In the genomic region with DNA sequence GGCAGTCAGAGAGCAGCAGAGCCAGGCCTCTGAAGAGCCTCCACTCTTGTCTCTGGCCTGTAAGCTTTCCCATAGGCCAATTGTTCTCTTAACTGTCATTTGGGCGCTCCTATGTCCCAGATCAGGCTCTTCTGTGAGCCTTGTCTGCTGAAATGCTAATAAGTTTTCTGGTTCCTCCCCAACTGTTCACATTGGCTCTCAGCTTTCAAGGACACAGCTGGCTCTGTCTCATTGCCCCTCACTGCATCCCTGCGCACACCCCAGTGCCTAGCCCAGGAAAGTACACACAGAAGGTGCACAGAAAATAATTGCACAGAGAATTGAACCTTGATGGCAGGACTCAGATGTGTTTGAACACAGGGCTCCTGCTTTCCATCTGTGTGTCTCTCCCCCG, we compare ENCODE assay signal across 15 mouse cellular contexts. TPM values are rescaled to one million over a fixed set of nuclear protein-coding genes. Genes with fewer than 3 reads are reported as not detected.
A peak's percentile ranks its signal among the peaks of the same experiment; 100 is the strongest.
DNase-seq lines count a peak whose midpoint lies in the region; ATAC-seq and TF ChIP-seq lines count a peak whose summit lies in the region.
"Had no signal": no experiment of that assay in that cellular context is flagged by ENCODE, and none has a peak within 500 bp of the region (broad histone marks: within the 10 kb centered on the region; RNA-seq: fewer than 3 reads in every experiment).

No protein-coding gene starts in this region.

- 0 out of 2 replicates have a peak overlapping the region, but pooled peaks have one; percentile 29 for H3K9ac ChIP-seq in lung, embryonic 16.5 days (ENCODE audit: low read length)
- peak overlapping the region; percentile 12; the same call in 1 of the 2 replicates for H3K9ac ChIP-seq in midbrain, embryonic 11.5 days (ENCODE audit: low read length)

- no peak overlapping the region for H3K4me2 ChIP-seq in lung, embryonic 16.5 days (ENCODE audit: low read depth, low read length)
- H3K4me2 ChIP-seq in midbrain, embryonic 11.5 days = no peak overlapping the region

- DNase-seq in lung, adult 2 months = no peak
- DNase-seq in embryonic facial prominence, embryonic 10.5 days (ENCODE audit: low spot score) = no peak
- DNase-seq in midbrain, embryonic 11.5 days (ENCODE audit: low spot score, missing footprints) = no peak
- DNase-seq in right cerebral cortex, postnatal 36 days (ENCODE audit: low spot score in 2 of 2) = no peak
- no peak for DNase-seq in layer of hippocampus, adult 8-10 months (ENCODE audit: low spot score in 2 of 2)
- DNase-seq: cerebellum, postnatal 36 days; heart, postnatal 36 days; kidney, postnatal 36 days; thymus, adult 18-20 months had no signal

- WGBS in lung, embryonic 16.5 days = 50% methylated on average over 3 of the region's 3 CpGs
- WGBS in lung, adult 2 months = 69% methylated on average over 3 of the region's 3 CpGs
- WGBS in embryonic facial prominence, embryonic 10.5 days = 44% methylated on average over 3 of the region's 3 CpGs
- WGBS in midbrain, embryonic 11.5 days = 28% methylated on average over 3 of the region's 3 CpGs

- H3K27ac ChIP-seq in lung, embryonic 16.5 days (ENCODE audit: low read length) = no peak overlapping the region
- peak overlapping the region; percentile 65 for H3K27ac ChIP-seq in embryonic facial prominence, embryonic 10.5 days (replicated peaks)
- H3K27ac ChIP-seq in midbrain, embryonic 11.5 days (ENCODE audit: low read depth, low read length) = no peak overlapping the region; the same call in 1 of the 2 replicates

- H3K36me3 ChIP-seq in lung, embryonic 16.5 days (ENCODE audit: control insufficient read depth, insufficient read depth, low read length) = no peaks in the 10 kb centered on the region
- no peaks in the 10 kb centered on the region for H3K36me3 ChIP-seq in embryonic facial prominence, embryonic 10.5 days (replicated peaks)
- H3K36me3 ChIP-seq in midbrain, embryonic 11.5 days (ENCODE audit: control insufficient read depth, insufficient read depth, low read length) = no peaks in the 10 kb centered on the region

- H3K9me3 ChIP-seq in lung, embryonic 16.5 days (ENCODE audit: control insufficient read depth, low read length) = no peaks in the 10 kb centered on the region
- H3K9me3 ChIP-seq in embryonic facial prominence, embryonic 10.5 days = no peaks in the 10 kb centered on the region
- H3K9me3 ChIP-seq in midbrain, embryonic 11.5 days (ENCODE audit: control insufficient read depth, low read length) = no peaks in the 10 kb centered on the region
- H3K9me3 ChIP-seq: megakaryocyte, embryonic 14.5 days had no signal

- H3K4me3 ChIP-seq in lung, embryonic 16.5 days (ENCODE audit: low read length) = no peak overlapping the region
- no peak overlapping the region for H3K4me3 ChIP-seq in lung, adult 2 months (replicated peaks; ENCODE audit: extremely low read depth, low read depth, low read length)
- H3K4me3 ChIP-seq in embryonic facial prominence, embryonic 10.5 days = no peak overlapping the region
- H3K4me3 ChIP-seq in midbrain, embryonic 11.5 days (ENCODE audit: low read depth, low read length) = no peak overlapping the region
- H3K4me3 ChIP-seq: megakaryocyte, embryonic 14.5 days had no signal

- no peak for TF ChIP-seq POLR2A in lung, adult 2 months (IDR thresholded peaks at IDR 0.05; ENCODE audit: borderline replicate concordance, extremely low read depth, low read depth, low read length)

- ATAC-seq in lung, embryonic 16.5 days (ENCODE audit: low read depth) = peak; percentile 16; the same call in 1 of the 2 replicates
- ATAC-seq in midbrain, embryonic 11.5 days (ENCODE audit: low FRiP score) = 0 out of 2 replicates have a peak, but pooled peaks have one; percentile 59
- no peak for ATAC-seq in granulocyte monocyte progenitor cell, adult 5-6 weeks (replicated peaks; ENCODE audit: poor library complexity, severe bottlenecking)
- ATAC-seq: forebrain, embryonic 16.5 days had no signal

- no peaks in the 10 kb centered on the region for H3K27me3 ChIP-seq in lung, embryonic 16.5 days (ENCODE audit: control insufficient read depth, insufficient read depth, low read depth, low read length)
- H3K27me3 ChIP-seq in embryonic facial prominence, embryonic 10.5 days (replicated peaks; ENCODE audit: low read depth, poor library complexity, severe bottlenecking) = 0 out of 2 replicates have a peak, but pooled peaks cover 5% of the 10 kb centered on the region
- no peaks in the 10 kb centered on the region for H3K27me3 ChIP-seq in midbrain, embryonic 11.5 days (ENCODE audit: control insufficient read depth, insufficient read depth, low read length)
- H3K27me3 ChIP-seq: CH12.LX had no signal

- no peak for TF ChIP-seq CTCF in lung, adult 2 months (IDR thresholded peaks at IDR 0.05; ENCODE audit: insufficient read depth, low read length)

- peaks cover 7% of the 10 kb centered on the region for H3K4me1 ChIP-seq in lung, embryonic 16.5 days (replicated peaks; ENCODE audit: control insufficient read depth, insufficient read depth, low read length)
- no peaks in the 10 kb centered on the region; the same call in 1 of the 2 replicates for H3K4me1 ChIP-seq in lung, adult 2 months (ENCODE audit: control insufficient read depth, insufficient read depth, low read length)
- peaks cover 24% of the 10 kb centered on the region for H3K4me1 ChIP-seq in embryonic facial prominence, embryonic 10.5 days
- peaks cover 20% of the 10 kb centered on the region for H3K4me1 ChIP-seq in midbrain, embryonic 11.5 days (ENCODE audit: control insufficient read depth, insufficient read depth, low read length)
- H3K4me1 ChIP-seq: megakaryocyte, embryonic 14.5 days had no signal

RNA-seq across cellular contexts. Expression of a gene that starts 14.7 kb away (rescaled TPM):
- 0.38 and 1.2 TPM in 2 replicates for polyA plus RNA-seq in lung, embryonic 16.5 days (2015; fragmentation: Nextera tagmentation; extraction: Ambion mirVana)
- polyA plus RNA-seq in lung, adult 2 months (2012; rRNA removed) = 2.9 and 5.1 TPM in 2 replicates
- 5.0 and 6.1 TPM in 2 replicates for polyA plus RNA-seq in embryonic facial prominence, embryonic 10.5 days (2016; fragmentation: Nextera tagmentation; extraction: Ambion mirVana)
- polyA plus RNA-seq in midbrain, embryonic 11.5 days (2014; fragmentation: Nextera tagmentation; extraction: Ambion mirVana) = 49.9 and 55.1 TPM in 2 replicates
- total RNA-seq in granulocyte monocyte progenitor cell, adult 5-6 weeks (2014; fragmentation: Nextera tagmentation) = not detected in 2 replicates
- total RNA-seq in granulocyte monocyte progenitor cell, adult 5-6 weeks (2017) = not detected in 2 replicates
- total RNA-seq in layer of hippocampus, adult 8-10 months (2022) = 100 to 1,000 TPM; 167 to 280 (median 203) TPM
- polyA plus RNA-seq: liver, embryonic 16.5 days had no signal

RNA-seq across cellular contexts. Expression of a gene that starts 24.9 kb away (rescaled TPM):
- 110 and 116 TPM in 2 replicates for polyA plus RNA-seq in lung, embryonic 16.5 days (2015; fragmentation: Nextera tagmentation; extraction: Ambion mirVana)
- 89.0 and 116 TPM in 2 replicates for polyA plus RNA-seq in lung, adult 2 months (2012; rRNA removed)
- 87.2 and 91.8 TPM in 2 replicates for polyA plus RNA-seq in embryonic facial prominence, embryonic 10.5 days (2016; fragmentation: Nextera tagmentation; extraction: Ambion mirVana)
- polyA plus RNA-seq in midbrain, embryonic 11.5 days (2014; fragmentation: Nextera tagmentation; extraction: Ambion mirVana) = 109 and 114 TPM in 2 replicates
- total RNA-seq in granulocyte monocyte progenitor cell, adult 5-6 weeks (2014; fragmentation: Nextera tagmentation) = 34.2 and 38.9 TPM in 2 replicates
- 56.4 and 57.4 TPM in 2 replicates for total RNA-seq in granulocyte monocyte progenitor cell, adult 5-6 weeks (2017)
- 10 to 100 TPM; 87.5 to 93.4 (median 90.2) TPM for total RNA-seq in layer of hippocampus, adult 8-10 months (2022)
